Mouse (Mus musculus) adrenal gland, postnatal 25 days (tissue): ENCODE results near the gene Irak1. TPM values are rescaled to one million over a fixed set of nuclear protein-coding genes. Genes with fewer than 3 reads are reported as not detected.
A peak's percentile ranks its signal among the peaks of the same experiment; 100 is the strongest.

Experiments used
- DNase-seq: peaks from one replicate; pipeline ENCODE4 v3.0.0; 2021; ENCODE audit warnings: mixed read lengths
- long read RNA-seq: library from polyadenylated mRNA; stranded (forward); transcript quantifications from one replicate; pipeline ENCODE4 v2.0.0, GENCODE M21; 2021
- total RNA-seq: library from RNA; stranded (reverse); gene quantifications from 2 replicates; pipeline ENCODE4 v1.2.3, GENCODE M21; 2021

Gene Irak1
- 132 and 141 TPM in 2 replicates for total RNA-seq
- long read RNA-seq, transcript Irak1-204 (14 exons, 3,825 nt), result minor isoform, 13 of 115 reads
- long read RNA-seq, transcript Irak1-206 (14 exons, 3,835 nt), result major isoform, 19 of 115 reads
- long read RNA-seq, partial matches to known transcripts, result 51 of 115 reads
- long read RNA-seq, other reads (novel, unspliced or antisense), result 30 of 115 reads

- DNase-seq, result peak; percentile 84
These were observed at the start of gene Irak1 for GRCm38 (mm10) chrX:74023188-74024049. Irak1 (minus strand) TSS chrX:74023918.

- no peak for DNase-seq
These were observed 47.1 kb upstream of the Irak1 start for GRCm38 (mm10) chrX:74070794-74071193.

- peak; percentile 45 for DNase-seq
These were observed 44.2 kb upstream of the Irak1 start for GRCm38 (mm10) chrX:74067891-74068290.

DNA sequence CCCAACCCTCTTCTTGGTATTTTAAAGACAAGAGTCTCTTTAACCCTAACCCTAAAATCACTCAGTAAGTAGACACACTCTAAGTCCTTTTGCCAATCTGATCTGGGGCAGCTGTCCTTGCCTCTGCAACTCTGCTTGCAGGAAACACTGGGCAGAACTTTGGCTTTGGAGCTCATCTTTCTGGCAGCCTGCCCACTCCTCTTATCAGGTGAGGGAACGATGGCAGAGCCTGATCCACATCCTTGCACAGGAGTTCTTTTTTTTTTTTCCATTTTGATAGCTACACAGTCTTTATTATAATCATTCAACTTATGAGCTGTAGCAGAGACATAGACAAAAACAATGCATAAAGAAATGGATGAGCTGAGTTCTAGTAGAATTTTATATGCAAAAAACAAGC is 21.4 kb upstream of the Irak1 start:
- DNase-seq, result peak; percentile 23

- no peak for DNase-seq
These were observed 14.1 kb upstream of the Irak1 start for GRCm38 (mm10) chrX:74037702-74038375.

DNA sequence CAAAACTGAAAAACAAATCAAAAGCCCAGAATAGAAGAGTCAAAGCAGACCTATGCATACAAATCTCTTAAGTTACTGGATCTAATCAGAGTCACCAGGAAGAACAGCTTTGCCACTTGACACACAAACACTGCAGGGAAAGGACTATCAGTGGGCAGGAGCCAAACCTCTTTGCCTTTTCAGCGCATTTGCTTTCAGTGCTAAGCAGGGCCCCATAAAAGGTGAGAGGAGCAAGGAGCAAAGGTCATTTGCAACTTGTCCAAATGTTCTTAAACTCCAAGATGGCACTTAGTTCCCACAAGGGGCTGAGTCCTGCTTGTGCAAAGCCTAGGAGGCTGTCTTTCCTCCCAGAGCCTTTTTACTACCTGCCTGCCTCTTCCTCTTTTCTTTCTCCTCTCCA is 6.3 kb upstream of the Irak1 start:
- no peak for DNase-seq

- no peak for DNase-seq
These were observed 927 bp downstream of the Irak1 start for GRCm38 (mm10) chrX:74022795-74023187.

DNA sequence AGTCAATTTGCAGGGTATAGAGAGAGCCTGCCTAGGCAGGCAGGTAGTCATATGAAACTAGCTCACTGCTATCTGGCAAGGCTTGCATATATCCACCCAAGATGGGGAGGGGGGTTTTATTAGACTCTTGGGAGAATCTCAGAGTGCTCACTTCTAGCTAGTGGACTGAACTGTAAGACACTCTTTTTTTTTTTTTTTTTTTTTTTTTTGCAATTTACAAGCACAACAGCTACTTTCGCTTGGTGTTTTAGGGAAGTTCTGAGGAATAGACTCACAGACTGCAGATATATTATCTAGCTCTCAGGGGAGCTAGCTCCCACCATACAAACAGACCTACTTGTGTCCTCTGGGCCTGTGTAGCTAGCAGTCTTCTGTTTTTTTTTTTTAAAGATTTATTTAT is 9.1 kb downstream of the Irak1 start:
- DNase-seq, result no peak

DNA sequence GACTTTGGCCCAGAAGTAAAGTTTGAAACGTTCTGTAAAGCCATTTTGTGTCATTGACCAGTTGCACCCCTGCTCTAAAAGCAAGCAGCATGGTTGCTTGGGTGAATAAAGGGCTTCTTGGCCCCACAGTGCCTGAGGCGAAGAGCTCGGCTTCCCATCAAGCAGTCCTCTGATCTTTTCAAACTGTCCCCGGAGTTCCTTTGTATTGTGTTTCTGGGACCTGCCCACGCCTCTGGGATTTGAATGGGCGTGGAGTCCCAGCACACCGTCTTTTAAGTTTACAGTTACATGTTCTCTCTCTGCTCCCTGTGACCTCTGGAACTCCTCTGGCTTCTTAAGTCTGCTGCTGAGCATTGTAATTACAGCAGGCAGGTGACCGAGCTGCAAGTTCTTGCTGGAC is 15.7 kb downstream of the Irak1 start:
- no peak for DNase-seq

GRCm38 (mm10) chrX:74006401-74006800 is 17.3 kb downstream of the Irak1 start:
- DNase-seq, result no peak

GRCm38 (mm10) chrX:74003644-74004043 is 20.1 kb downstream of the Irak1 start:
- DNase-seq, result no peak

GRCm38 (mm10) chrX:74001024-74001423 is 22.7 kb downstream of the Irak1 start:
- DNase-seq, result no peak

GRCm38 (mm10) chrX:73998911-73999869 is 24.5 kb downstream of the Irak1 start:
- DNase-seq, result no peak

- DNase-seq, result no peak
These were observed 45.9 kb downstream of the Irak1 start for GRCm38 (mm10) chrX:73977783-73978182.

- DNase-seq, result no peak
These were observed 47.4 kb downstream of the Irak1 start for GRCm38 (mm10) chrX:73976283-73976682.

DNA sequence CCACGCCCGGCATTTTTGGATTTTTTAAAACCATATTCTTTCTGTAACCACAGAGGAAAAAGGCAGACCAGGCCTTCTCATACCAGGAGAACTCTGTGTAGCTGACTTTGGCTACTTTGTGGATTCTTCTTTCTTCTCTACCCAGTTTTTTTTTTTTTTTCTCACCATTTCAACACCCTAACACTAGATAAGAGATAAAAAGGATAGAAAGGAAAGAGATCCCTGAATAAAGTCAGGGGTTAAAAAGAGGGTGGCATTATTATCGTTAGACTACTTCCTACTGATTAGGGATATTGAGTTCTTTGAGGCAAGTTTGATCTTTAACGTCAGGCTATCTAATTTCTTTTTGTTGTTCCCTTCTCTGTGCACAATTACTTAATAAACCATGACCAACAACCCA is 50.9 kb downstream of the Irak1 start:
- no peak for DNase-seq

GRCm38 (mm10) chrX:73970781-73971180 is 52.9 kb downstream of the Irak1 start:
- no peak for DNase-seq

- DNase-seq, result no peak
These were observed 54.0 kb downstream of the Irak1 start for GRCm38 (mm10) chrX:73969729-73970128.

DNA sequence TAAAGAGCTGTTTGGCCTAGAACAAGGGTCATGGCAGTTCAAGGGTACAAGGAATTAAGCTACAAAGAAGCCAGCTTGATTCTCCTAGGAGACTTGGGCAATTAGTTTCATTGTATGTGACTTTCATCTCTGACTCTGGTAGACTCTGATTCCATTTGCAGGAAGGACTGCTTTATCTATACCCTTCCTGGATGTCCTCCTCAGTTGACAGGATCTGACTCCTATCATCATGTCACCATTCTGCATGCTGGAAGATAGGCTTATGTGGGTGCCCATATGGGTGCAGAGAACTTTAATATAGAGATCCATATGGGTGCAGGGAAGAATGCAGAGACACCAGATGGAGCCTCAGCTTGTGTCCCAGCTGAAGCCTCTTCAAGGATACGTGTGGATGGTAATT is 54.6 kb downstream of the Irak1 start:
- no peak for DNase-seq

GRCm38 (mm10) chrX:73967177-73968075 is 56.3 kb downstream of the Irak1 start:
- DNase-seq, result peak; percentile 79
